Mouse (Mus musculus) telencephalon, adult 2 months (tissue): Measurements from ENCODE around the gene Ctdnep1.
"Not testable (repeated sequence)": the region's sequence is repeated elsewhere in the genome, so short reads cannot be mapped to it uniquely, and the experiment has no call there.

ENCODE experiments used
- DNase-seq: peaks from one replicate; pipeline ENCODE4 v3.0.0-alpha.2; 2011; ENCODE audit warnings: low read depth, low spot score

Ctdnep1 gene

GRCm38 (mm10) chr11:70010961-70011360 lies 30.0 kb downstream of the Ctdnep1 start:
- DNase-seq, result no peak

GRCm38 (mm10) chr11:70012931-70013330 lies 32.0 kb downstream of the Ctdnep1 start:
- no peak for DNase-seq

- DNase-seq, result no peak
Measured at GRCm38 (mm10) chr11:70013408-70013807, 32.5 kb downstream of the Ctdnep1 start.

- DNase-seq, result no peak
Measured at GRCm38 (mm10) chr11:70014051-70014450, 33.1 kb downstream of the Ctdnep1 start.

GRCm38 (mm10) chr11:70014880-70015558 lies 34.1 kb downstream of the Ctdnep1 start, which contains the start of gene Acadvl:
Gene Acadvl, minus strand, starts transcription at chr11:70015411.
- DNase-seq, result peak; percentile 79

- DNase-seq, result no peak
Measured at GRCm38 (mm10) chr11:70015677-70016076, 34.7 kb downstream of the Ctdnep1 start.

GRCm38 (mm10) chr11:70016177-70016576 lies 35.2 kb downstream of the Ctdnep1 start:
- not testable (repeated sequence) for DNase-seq

- no peak for DNase-seq
Measured at GRCm38 (mm10) chr11:70016669-70017068, 35.7 kb downstream of the Ctdnep1 start, which contains the start of gene Dlg4. Gene Dlg4, plus strand, starts transcription at chr11:70016942.

GRCm38 (mm10) chr11:70017199-70017767 lies 36.3 kb downstream of the Ctdnep1 start:
- DNase-seq, result no peak

GRCm38 (mm10) chr11:70018131-70018990 lies 37.4 kb downstream of the Ctdnep1 start:
- DNase-seq, result peak; percentile 77

- DNase-seq, result no peak
Measured at GRCm38 (mm10) chr11:70019495-70020021, 38.6 kb downstream of the Ctdnep1 start.

- no peak for DNase-seq
Measured at GRCm38 (mm10) chr11:70020022-70020631, 39.2 kb downstream of the Ctdnep1 start.

- peak; percentile 86 for DNase-seq
Measured at GRCm38 (mm10) chr11:70020731-70021263, 39.8 kb downstream of the Ctdnep1 start.

- DNase-seq, result peak; percentile 97
Measured at GRCm38 (mm10) chr11:70021264-70022132, 40.5 kb downstream of the Ctdnep1 start.

GRCm38 (mm10) chr11:70023481-70024150 lies 42.7 kb downstream of the Ctdnep1 start:
- DNase-seq, result no peak

GRCm38 (mm10) chr11:70024151-70024514 lies 43.2 kb downstream of the Ctdnep1 start:
- no peak for DNase-seq

- no peak for DNase-seq
Measured at GRCm38 (mm10) chr11:70026689-70027088, 45.7 kb downstream of the Ctdnep1 start.

GRCm38 (mm10) chr11:70027397-70027796 lies 46.4 kb downstream of the Ctdnep1 start:
- no peak for DNase-seq

- DNase-seq, result no peak
Measured at GRCm38 (mm10) chr11:70028401-70029129, 47.6 kb downstream of the Ctdnep1 start.
